Mouse (Mus musculus): ENCODE data around the gene Atg13. TPM values are rescaled to one million over a fixed set of nuclear protein-coding genes. Genes with fewer than 3 reads are reported as not detected.
A peak's percentile ranks its signal among the peaks of the same experiment; 100 is the strongest.

Atg13 gene
- polyA plus RNA-seq, 1 experiment: 114 TPM

DNA sequence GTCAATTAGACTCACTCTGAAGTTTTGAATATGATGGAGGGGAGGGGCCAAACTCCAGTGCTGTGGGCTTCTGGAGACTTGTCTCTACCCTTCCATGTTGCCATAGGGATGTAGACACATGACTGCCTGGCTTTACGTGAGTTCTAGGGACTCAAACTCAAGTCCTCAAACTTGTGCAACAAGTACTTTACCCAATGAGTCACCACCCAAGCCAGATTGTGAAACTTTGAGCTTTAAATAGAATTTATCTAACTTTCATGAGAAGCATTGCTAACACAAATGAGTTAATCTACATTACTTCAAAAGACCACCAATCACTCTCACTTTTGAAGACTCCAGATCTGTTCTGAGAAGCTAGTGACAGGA is 14.2 kb downstream of the Atg13 start:
- peak in 1 of 2 experiments; percentile 32 for DNase-seq (ENCODE audit: extremely low spot score in 1 of 2, low spot score in 1 of 2)

DNA sequence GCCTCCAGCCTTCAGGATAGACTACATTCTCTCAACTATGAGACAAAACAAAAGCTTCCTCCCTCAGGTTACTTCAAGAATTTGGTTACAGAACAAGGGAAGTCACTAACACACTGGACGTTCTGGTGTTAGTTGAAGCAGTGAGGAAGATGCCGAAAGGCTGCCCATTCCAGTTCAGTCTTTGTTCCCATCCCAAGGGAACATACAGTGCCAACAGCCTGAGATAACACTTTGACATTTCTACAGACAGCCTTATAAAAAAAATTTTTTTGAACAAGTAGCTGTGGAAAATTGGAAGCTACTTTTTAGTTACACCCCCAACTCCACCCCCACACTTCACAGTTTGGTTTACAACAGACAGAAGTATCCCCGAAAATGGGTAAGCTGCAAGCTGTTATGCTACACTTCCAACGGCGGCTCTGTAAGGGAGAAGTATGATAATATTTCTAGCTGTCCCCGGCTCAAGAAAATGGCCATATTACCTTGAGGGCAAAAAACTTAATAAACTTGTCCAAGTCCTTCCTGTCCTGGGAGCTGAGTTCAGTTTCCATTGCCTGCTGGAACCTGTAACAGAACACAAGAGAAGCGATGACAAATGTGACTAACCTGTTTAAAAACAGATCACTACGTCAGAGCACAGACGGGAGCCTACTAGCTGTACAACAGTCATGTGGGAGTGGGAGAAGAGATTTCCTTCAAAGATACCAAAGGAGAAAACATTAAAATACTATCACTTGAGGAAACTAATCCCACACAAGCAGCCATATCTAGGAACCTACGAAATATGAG is 14.7 kb downstream of the Atg13 start:
- peak in 1 of 2 experiments; percentile 56 for DNase-seq (ENCODE audit: extremely low spot score in 1 of 2, low spot score in 1 of 2)

DNA sequence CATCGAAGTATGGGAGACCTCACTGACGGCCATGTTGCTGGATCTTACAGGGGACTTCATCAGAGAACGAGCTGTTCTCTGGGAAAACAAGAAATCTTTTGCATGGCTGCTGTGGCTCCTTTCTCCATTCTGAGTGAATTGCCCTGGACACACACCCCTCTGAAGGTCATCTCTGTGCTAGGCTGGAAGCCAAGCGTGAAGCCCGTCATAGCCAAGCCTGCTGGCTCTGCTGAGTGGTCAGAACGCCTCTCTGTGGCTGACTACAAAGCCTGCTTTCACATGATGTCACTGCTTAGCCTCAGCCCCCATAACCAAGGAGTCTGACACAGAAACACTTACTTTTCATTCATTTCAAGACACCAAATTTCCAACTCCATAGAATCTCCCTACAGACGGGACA is 20.9 kb downstream of the Atg13 start:
- peak; percentile 44 to 48 for DNase-seq (ENCODE audit: extremely low spot score in 1 of 2, low spot score in 1 of 2)

DNA sequence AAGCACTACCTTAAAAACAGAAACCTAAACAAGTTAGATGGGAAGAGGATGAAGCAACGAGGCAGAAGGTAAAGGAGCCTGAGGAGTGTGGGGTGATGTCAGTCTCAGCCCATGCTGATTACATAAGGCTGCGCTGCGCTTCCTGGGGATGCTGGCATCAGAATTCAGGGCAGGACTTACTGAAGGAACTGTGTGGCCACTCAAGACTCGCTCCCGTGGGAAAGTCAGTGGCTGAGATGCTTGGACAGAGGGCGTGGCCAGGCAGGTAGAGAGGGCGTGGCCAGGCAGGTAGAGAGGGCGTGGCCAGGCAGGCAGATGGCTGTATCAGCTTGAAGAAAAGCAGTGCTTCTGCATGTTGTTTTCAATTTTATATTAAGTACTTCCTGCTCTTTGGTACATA is 26.5 kb downstream of the Atg13 start:
- peak in 1 of 2 experiments; percentile 30 for DNase-seq (ENCODE audit: extremely low spot score in 1 of 2, low spot score in 1 of 2)

DNA sequence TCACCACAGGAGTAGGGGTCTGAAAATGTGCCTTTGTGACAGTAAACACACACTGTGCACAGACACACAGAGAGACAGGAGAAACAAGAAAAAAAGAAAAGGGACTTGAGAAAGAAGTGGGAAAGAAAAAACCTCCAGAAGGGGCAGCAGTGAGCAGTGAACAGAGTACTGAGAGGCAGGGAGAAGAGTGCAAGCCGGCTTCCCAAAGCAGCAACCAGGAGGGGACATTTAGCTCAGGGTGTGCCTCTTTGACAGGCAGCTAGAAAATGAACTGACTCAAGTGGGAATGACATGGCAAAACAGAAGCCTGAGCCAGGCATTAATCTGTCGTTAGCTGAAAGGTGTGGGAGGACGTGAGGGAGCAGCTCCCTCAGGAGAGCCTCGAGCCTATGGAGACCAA is 27.5 kb downstream of the Atg13 start:
- DNase-seq (ENCODE audit: extremely low spot score in 1 of 2, low spot score in 1 of 2): peak; percentile 41 to 90

DNA sequence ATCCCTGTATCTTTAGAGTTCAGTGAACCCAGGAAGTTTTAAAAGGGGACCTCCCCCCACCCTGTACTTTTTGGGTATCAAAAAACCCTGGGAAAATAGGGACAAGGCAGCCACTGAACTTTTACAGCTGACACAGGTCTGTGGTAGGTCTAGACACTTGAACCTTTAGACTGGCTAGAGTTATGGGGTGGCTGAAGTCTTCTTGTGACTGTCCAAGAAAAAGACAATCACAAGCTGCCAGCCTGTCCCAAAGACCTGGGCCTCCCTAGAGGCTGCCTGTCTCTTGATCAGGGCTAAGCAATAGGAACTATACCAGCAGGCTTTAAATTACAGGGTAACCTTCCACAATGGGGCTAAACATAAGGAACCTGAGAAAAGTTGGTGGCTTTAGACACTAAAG is 33.4 kb downstream of the Atg13 start:
- DNase-seq (ENCODE audit: extremely low spot score in 1 of 2, low spot score in 1 of 2): no peak

DNA sequence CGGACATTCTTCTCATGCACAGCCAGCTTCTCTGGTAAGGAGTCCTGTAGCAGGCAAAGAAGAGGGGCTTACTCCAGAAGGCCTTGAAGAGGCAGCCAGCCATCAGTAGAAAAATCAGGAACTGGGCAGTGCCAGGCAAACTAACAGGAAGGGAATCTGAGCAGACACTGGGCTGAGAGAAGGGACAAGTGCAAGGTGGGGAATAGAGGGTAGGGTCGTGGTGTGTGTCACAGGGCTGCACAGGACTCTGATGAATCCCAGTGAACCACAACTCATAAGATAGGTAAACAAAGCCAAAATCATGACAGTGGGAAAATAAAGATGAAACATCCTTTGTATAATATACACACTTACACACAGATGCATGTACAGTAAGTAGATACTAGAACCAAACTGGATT is 34.0 kb downstream of the Atg13 start:
- DNase-seq (ENCODE audit: extremely low spot score in 1 of 2, low spot score in 1 of 2): no peak

DNA sequence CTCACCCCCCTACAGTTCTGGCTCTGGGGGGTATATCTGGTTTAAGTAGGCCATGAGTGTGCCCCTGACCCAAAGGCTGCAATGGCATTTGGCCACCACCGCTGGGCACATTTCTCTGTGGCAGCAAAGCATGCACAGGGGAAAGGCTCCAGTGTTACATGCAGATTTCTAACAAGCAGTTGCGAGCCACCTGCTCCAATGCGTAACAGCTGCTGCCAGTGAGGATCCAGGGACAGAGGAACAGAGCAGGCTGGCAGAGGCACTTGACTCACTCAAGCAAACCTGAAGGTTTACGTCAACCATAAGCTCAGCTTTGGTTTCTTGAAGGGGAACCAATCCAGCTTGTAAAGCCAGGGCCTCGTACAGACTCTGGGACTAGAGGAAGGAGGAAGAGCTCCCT is 35.5 kb downstream of the Atg13 start:
- DNase-seq (ENCODE audit: extremely low spot score in 1 of 2, low spot score in 1 of 2): peak in 1 of 2 experiments; percentile 64

DNA sequence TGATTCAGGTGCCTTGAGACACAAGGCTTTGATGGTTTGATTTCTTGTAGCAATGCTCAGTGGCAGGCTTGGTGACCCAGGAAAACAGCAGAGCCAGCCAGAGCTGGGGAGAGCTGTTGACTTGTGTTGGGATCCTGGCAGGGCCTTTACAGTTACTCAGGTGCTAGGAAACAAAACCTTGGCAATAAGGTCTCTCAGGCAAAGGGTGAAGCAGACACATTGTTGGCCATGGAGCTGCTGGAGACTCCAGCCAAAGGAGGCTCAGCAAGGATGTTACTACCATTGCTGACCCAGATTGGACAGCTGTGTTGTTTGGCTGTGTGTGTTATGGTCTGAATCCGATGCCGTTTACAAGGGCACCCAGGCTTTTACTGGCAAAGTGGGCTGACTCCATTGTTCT is 36.8 kb downstream of the Atg13 start:
- no peak for DNase-seq (ENCODE audit: extremely low spot score in 1 of 2, low spot score in 1 of 2)

DNA sequence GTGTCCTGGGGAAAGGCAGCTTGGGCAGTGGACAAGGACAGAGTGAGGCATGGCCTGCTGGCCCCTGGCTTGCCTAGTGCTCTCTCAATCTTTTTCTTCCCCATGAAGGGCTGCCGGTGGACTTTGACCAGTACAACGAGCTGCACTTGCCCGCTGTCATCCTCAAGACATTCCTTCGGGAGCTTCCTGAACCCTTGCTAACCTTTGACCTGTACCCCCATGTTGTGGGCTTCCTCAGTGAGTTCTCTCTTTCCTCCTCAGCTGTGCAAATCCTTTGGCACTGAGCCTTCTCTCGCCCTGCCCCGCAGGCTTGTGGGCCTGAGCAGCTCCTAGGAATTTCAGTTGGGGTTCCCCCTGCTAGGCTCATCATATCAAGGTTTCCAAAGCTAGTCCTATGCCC is 40.3 kb downstream of the Atg13 start:
- DNase-seq (ENCODE audit: extremely low spot score in 1 of 2, low spot score in 1 of 2): no peak

DNA sequence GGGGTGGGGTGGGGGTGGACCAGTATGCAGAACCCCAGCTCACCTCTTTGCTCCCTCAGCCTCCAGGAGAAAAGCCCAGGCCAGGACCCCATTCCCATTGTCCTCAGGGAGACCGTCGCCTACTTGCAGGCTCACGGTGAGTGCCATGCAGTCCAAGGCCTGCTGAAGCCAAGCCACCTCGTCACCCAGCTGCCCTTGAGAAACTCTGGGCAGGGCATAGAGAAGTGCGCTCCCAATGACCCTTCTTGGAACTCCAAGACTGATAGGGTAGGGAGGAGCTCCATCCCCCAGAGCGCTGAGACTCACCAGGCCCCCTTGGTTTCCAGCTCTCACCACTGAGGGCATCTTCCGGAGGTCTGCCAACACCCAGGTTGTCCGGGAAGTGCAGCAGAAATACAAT is 41.0 kb downstream of the Atg13 start:
- no peak for DNase-seq (ENCODE audit: extremely low spot score in 1 of 2, low spot score in 1 of 2)

DNA sequence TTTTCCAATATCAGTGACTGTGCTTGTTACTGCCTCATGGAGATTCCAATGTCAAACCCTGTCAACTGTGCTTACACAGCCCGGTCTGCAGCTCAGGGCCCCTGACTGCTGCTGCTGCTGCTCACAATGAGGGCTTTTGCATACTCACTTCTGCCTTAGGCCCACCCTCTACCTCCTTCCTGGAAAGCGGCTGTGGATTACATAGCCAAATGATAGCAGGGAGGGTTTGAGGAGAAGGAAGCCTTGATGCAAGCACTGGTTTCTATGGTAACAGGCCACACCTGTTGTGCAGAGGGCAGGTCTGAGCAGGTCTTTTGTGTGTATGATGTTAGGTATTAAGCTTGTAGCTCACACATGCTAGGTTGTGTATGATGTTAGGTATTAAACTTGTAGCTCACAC is 42.6 kb downstream of the Atg13 start:
- DNase-seq (ENCODE audit: extremely low spot score in 1 of 2, low spot score in 1 of 2): no peak

DNA sequence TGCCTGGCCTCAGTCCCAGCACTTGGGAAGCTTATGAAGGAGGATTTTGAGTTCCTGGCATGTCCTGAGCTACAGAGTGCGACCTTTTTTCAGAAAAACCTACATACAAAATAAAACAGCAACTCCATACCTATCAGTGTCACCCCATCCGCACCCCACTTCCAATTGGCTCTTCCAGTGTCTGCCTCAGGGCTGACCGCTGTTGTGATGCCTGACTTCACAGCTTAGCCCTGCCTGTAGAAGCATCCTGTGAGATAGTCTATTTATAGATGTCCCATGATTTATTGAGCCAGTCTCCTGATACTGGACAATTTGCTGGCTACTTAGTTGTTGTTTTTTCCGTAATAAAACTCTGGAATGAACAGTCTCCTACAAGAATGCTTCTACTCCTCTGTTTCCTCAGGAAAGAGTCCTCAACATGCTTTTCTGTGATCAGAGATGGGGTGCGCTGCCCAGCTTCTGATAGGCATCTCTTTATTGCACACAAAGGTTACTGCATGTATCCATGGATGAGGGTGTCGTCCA is 43.9 kb downstream of the Atg13 start:
- no peak for DNase-seq (ENCODE audit: extremely low spot score in 1 of 2, low spot score in 1 of 2)

DNA sequence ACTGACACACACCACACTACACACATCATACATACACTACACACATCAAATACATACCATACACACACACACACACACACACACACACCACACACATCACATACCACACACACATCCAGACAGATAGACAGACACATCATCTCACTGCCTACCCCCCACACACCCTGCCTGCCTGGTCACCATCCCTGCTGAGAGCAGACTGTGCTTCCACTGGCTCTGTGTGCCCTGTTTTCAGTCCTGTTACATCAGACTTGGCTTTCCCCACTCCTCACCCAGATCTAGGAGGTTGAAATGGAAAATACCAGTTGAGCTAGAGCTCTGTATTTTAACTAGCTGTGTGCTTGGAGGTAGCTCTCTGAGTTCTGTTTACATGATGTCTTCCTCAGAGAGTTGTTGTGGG is 45.6 kb downstream of the Atg13 start:
- DNase-seq (ENCODE audit: extremely low spot score in 1 of 2, low spot score in 1 of 2): no peak

DNA sequence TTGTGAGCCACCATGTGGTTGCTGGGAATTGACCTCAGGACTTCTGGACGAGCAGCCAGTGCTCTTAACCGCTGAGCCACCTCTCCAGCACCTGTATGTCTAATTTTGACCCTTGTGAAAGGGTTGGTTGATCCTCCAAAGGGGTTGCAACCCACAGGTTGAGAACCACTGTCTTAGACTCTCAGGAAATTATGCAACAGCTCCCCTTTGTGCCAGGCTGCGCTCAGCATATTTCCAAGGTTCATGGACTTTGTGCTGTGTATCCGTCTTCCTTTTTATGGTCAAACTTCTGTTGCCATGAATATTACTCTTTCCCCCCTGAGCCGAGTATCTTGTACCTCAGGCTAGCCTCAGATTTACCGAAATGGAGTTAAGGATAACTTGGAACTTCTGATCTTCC is 49.4 kb downstream of the Atg13 start:
- no peak for DNase-seq (ENCODE audit: extremely low spot score in 1 of 2, low spot score in 1 of 2)

DNA sequence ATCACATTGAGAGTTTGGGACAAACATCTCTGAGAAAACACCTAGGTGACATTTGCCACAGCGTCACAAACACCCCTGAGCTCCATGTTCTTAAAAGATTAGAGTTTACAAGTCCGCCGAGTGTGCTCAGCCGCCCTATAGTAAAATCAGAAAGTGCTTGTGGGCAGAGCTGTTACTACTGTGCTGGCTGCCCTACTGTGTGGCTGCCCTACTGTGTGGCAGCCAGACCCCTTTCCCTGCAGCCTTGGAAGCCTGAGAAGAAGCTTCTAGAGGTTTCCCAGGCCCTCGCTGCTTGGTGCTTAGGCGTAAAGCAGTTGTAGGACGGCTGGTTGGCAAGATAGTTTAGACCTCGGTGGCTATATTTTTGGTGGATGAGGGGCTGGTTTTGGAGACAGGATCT is 50.7 kb downstream of the Atg13 start:
- no peak for DNase-seq (ENCODE audit: extremely low spot score in 1 of 2, low spot score in 1 of 2)

DNA sequence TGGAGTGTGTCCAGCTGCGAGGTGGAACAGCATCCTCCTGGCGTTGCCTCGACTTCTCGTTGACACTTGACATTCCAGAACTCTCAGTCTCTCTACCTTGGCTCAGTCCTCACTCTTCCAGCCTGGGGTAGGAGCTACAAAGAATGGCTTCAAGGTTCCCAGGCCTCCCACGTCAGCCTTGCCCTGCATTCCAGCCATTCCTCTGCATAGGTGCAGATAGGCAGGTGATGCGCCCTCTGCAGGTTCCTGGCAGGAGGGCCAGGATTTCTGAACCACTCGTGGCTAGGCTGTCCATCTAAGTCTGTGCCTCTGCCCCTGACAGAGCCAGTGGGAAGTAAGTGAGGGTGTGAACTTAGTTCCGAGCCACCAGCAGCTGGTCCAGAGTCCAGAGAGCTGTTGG is 53.6 kb downstream of the Atg13 start:
- DNase-seq (ENCODE audit: extremely low spot score in 1 of 2, low spot score in 1 of 2): no peak

DNA sequence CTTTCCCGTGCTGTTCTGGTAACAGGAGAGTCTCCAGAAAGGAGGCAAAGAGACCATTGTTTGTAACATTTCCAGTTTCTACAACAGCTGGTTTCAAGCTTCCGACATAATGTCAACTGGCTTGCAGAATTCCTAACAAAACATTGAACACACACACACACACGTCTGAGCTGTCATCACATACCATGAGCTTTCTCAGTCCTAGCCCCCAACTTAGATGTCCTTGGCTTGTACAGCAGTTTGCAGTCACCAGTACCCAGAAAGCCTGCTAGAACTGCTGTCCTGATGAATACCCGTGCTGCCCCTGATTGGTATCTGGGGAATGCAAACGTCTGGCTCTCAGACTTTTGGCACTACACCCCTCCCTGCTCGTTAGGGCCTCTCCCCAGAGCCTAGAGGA is 54.5 kb downstream of the Atg13 start:
- no peak for DNase-seq (ENCODE audit: extremely low spot score in 1 of 2, low spot score in 1 of 2)

DNA sequence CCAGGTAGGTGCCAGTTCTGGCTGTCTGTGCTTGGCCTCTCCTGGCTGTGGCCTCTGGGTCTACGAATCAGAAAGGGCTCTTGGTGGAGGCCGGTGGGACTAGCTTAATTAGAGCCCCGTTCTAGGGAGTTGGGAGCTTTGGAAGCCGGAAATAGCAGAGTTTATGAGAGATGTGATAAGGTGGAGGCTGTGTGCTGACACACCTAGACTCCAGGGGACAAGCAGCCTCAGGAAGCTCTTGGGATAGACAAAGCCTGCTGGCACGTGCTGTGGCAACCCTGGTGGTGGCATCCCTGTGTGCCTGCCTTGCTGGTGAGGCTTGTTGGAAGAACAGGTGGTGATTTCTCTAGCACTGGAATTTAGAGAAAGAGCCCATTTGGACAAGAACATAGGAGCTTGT is 55.0 kb downstream of the Atg13 start:
- DNase-seq (ENCODE audit: extremely low spot score in 1 of 2, low spot score in 1 of 2): no peak

DNA sequence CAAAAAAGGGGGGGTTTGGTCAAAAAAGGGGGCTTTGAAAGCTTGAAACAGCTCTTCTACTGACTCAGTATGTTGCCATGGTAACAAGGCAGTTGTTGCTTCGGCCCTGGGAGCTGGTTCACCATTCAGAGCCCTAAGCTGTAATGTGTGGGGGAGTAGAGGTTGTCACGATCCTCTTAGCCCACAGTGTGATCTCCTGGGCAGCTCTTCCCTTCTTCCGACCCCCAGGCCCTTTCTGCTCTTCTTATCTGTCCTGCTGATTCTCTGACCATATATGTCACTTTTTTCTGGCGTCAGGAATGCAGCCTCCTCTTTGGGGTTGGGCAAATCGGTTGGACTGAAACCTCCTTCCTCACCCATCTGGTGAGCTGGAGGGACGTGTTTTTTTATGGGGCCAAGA is 57.5 kb downstream of the Atg13 start:
- DNase-seq (ENCODE audit: extremely low spot score in 1 of 2, low spot score in 1 of 2): peak in 1 of 2 experiments; percentile 67

DNA sequence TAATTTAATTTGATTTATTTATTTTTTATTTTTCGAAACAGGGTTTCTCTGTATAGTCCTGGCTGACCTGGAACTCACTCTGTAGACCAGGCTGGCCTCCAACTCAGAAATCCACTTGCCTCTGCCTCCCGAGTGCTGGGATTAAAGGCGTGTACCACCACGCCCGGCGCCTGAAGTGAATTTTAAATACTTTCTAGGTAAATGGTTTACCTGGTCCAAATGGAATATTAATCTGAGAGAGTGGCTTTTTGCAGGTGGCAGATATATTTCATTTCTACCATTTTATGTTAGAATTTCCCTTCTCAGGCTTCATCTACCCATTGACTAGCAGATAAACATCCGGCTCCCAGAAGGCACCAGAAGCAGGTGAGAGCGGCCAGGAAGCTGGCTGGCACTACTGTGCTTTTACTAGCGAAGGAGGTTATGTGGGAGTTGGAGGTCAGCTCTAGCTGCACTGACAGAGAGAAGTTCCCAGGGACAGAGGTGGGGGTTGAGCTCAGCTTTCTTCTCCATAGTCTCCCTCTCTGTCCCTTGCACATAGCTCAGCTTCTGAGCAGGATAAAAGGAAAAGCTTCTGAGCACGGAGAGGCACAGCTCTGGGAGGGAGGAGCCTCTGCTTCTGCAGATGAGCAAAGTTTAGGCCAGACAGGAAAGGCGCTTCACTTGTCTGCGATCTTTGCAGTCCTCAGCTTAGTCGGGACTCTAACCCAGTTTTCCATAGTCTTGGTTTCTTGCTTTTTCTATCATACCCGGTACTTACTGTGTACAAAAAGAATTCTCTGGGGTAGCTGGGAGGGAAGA is 58.7 kb downstream of the Atg13 start:
- no peak for DNase-seq (ENCODE audit: extremely low spot score in 1 of 2, low spot score in 1 of 2)

All from frontal cortex, adult 2 months (tissue).